Mouse (Mus musculus): ENCODE data around the gene Mmgt2. TPM values are rescaled to one million over a fixed set of nuclear protein-coding genes. Genes with fewer than 3 reads are reported as not detected.

Gene Mmgt2
- polyA plus RNA-seq, 1 experiment from 2014 or later = 42.7 TPM

GRCm38 (mm10) chr11:62691592-62691991 is 43.1 kb downstream of the Mmgt2 start:
- Histone ChIP-seq H3K36me3 (ENCODE audit: insufficient read depth) (no peaks in the 10 kb centered on the region), H3K4me3 (ENCODE audit: low read depth, low read length) (no peak overlapping the region), H3K4me1 (ENCODE audit: insufficient read depth) (no peaks in the 10 kb centered on the region), H3K9ac (no peak overlapping the region), H3K27ac (ENCODE audit: low read depth) (no peak overlapping the region), H3K27me3 (ENCODE audit: insufficient read depth, low read length) (no peaks in the 10 kb centered on the region), H3K9me3 (ENCODE audit: low read depth, low read length) (no peaks in the 10 kb centered on the region), H3K4me2 (no peak overlapping the region)
- no peak for TF ChIP-seq CTCF (IDR thresholded peaks at IDR 0.05; ENCODE audit: low read depth)
- WGBS = 86% methylated on average over 3 of the region's 3 CpGs
- ATAC-seq (ENCODE audit: insufficient read depth) = no peak
- DNase-seq = no peak

GRCm38 (mm10) chr11:62693299-62694184 is 45.1 kb downstream of the Mmgt2 start:
- WGBS = 19% methylated on average over 9 of the region's 11 CpGs
- ATAC-seq (ENCODE audit: insufficient read depth) = peak; percentile 80
- H3K27me3 ChIP-seq (ENCODE audit: insufficient read depth, low read length) = no peaks in the 10 kb centered on the region

DNA sequence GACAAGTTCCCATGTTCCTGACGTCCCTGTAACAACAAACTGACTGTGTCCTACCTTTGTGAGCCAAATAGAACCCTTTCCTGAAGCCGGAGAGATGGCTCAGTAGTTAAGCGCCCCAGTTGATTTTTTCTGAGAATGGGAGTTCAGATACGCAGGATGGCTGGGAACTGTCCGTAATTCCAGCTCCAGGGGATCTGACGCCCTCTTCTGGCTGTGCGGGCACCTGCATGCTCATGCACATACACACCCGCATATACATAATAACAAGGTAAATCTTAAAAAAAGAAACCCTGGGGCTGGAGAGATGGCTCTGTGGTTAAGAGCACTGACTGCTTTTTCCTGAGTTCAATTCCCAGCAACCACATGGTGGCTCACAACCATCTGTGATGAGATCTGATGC is 46.7 kb downstream of the Mmgt2 start:
- H3K4me3 ChIP-seq (ENCODE audit: low read depth, low read length) = no peak overlapping the region
- TF ChIP-seq CTCF (IDR thresholded peaks at IDR 0.05; ENCODE audit: low read depth) = no peak
- no peaks in the 10 kb centered on the region for H3K4me1 ChIP-seq (ENCODE audit: insufficient read depth)
- H3K27me3 ChIP-seq (ENCODE audit: insufficient read depth, low read length) = no peaks in the 10 kb centered on the region
- no peak overlapping the region for H3K27ac ChIP-seq (ENCODE audit: low read depth)
- H3K36me3 ChIP-seq (ENCODE audit: insufficient read depth) = no peaks in the 10 kb centered on the region
- H3K9me3 ChIP-seq (ENCODE audit: low read depth, low read length) = no peaks in the 10 kb centered on the region
- H3K9ac ChIP-seq = no peak overlapping the region
- H3K4me2 ChIP-seq = no peak overlapping the region
- 87% methylated on average over 8 of the region's 8 CpGs for WGBS
- DNase-seq = no peak
- ATAC-seq (ENCODE audit: insufficient read depth) = no peak

More at GRCm38 (mm10) chr11:62693299-62694184, 45.1 kb downstream of the Mmgt2 start:
- Histone ChIP-seq H3K4me2 (no peak overlapping the region), H3K4me1 (ENCODE audit: insufficient read depth) (no peaks in the 10 kb centered on the region), H3K27ac (ENCODE audit: low read depth) (no peak overlapping the region), H3K36me3 (ENCODE audit: insufficient read depth) (no peaks in the 10 kb centered on the region), H3K9ac (no peak overlapping the region), H3K9me3 (ENCODE audit: low read depth, low read length) (no peaks in the 10 kb centered on the region), H3K4me3 (ENCODE audit: low read depth, low read length) (no peak overlapping the region)
- TF ChIP-seq CTCF (IDR thresholded peaks at IDR 0.05; ENCODE audit: low read depth) = peak; percentile 78
- DNase-seq = peak; percentile 95

GRCm38 (mm10) chr11:62699749-62700148 is 51.3 kb downstream of the Mmgt2 start:
- Histone ChIP-seq H3K9me3 (ENCODE audit: low read depth, low read length) (no peaks in the 10 kb centered on the region), H3K27me3 (ENCODE audit: insufficient read depth, low read length) (no peaks in the 10 kb centered on the region), H3K4me1 (ENCODE audit: insufficient read depth) (no peaks in the 10 kb centered on the region), H3K9ac (no peak overlapping the region), H3K4me2 (no peak overlapping the region), H3K4me3 (ENCODE audit: low read depth, low read length) (no peak overlapping the region), H3K36me3 (ENCODE audit: insufficient read depth) (no peaks in the 10 kb centered on the region), H3K27ac (ENCODE audit: low read depth) (no peak overlapping the region)
- 65% methylated on average over 4 of the region's 4 CpGs for WGBS
- peak; percentile 20 for DNase-seq
- TF ChIP-seq CTCF (IDR thresholded peaks at IDR 0.05; ENCODE audit: low read depth) = peak; percentile 28
- ATAC-seq (ENCODE audit: insufficient read depth) = no peak

- Histone ChIP-seq H3K4me1 (ENCODE audit: insufficient read depth) (no peaks in the 10 kb centered on the region), H3K9ac (no peak overlapping the region), H3K4me2 (no peak overlapping the region), H3K27ac (ENCODE audit: low read depth) (no peak overlapping the region), H3K9me3 (ENCODE audit: low read depth, low read length) (no peaks in the 10 kb centered on the region), H3K27me3 (ENCODE audit: insufficient read depth, low read length) (no peaks in the 10 kb centered on the region), H3K4me3 (ENCODE audit: low read depth, low read length) (no peak overlapping the region), H3K36me3 (ENCODE audit: insufficient read depth) (no peaks in the 10 kb centered on the region)
- DNase-seq (peak; percentile 5), ATAC-seq (ENCODE audit: insufficient read depth) (no peak)
- TF ChIP-seq CTCF (IDR thresholded peaks at IDR 0.05; ENCODE audit: low read depth) = no peak
- WGBS = 65% methylated on average over 1 of the region's 1 CpGs
These were observed 52.8 kb downstream of the Mmgt2 start for GRCm38 (mm10) chr11:62701218-62701617.

GRCm38 (mm10) chr11:62706141-62706540 is 57.7 kb downstream of the Mmgt2 start:
- 73% methylated on average over 2 of the region's 2 CpGs for WGBS
- no peak for DNase-seq
- no peak overlapping the region for H3K4me2 ChIP-seq

DNA sequence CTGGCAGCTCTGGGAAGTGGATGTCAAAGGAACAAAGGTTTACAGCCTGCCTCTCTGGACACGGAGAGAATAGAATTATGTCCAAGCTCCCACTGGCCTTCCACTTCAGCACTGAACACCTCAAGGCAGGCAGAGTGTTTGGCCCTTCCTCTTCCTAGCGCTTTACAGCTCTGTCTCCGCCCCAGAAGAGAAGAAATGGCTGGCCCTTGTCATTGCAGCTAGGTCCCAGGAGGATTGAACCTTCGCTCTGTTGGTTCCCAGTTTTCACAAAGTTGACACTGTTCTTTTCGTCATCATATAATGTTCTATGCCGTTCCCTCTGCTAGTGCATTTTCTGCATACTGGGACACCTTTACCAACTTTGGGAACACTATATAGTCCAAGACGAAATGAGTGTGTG is 59.8 kb downstream of the Mmgt2 start:
- H3K9me3 ChIP-seq (ENCODE audit: low read depth, low read length) = no peaks in the 10 kb centered on the region
- WGBS = 76% methylated on average over 7 of the region's 7 CpGs
- H3K27ac ChIP-seq (ENCODE audit: low read depth) = no peak overlapping the region
- ATAC-seq (ENCODE audit: insufficient read depth) (no peak), DNase-seq (no peak)
- TF ChIP-seq CTCF (IDR thresholded peaks at IDR 0.05; ENCODE audit: low read depth) = no peak
- H3K4me2 ChIP-seq = no peak overlapping the region
- H3K27me3 ChIP-seq (ENCODE audit: insufficient read depth, low read length) = no peaks in the 10 kb centered on the region
- H3K9ac ChIP-seq = no peak overlapping the region
- peaks cover 7% of the 10 kb centered on the region; the same call in 1 of the 2 replicates for H3K36me3 ChIP-seq (ENCODE audit: insufficient read depth)
- no peaks in the 10 kb centered on the region for H3K4me1 ChIP-seq (ENCODE audit: insufficient read depth)
- H3K4me3 ChIP-seq (ENCODE audit: low read depth, low read length) = no peak overlapping the region

More at GRCm38 (mm10) chr11:62706141-62706540, 57.7 kb downstream of the Mmgt2 start:
- Histone ChIP-seq H3K4me1 (ENCODE audit: insufficient read depth) (no peaks in the 10 kb centered on the region), H3K27ac (ENCODE audit: low read depth) (no peak overlapping the region), H3K9me3 (ENCODE audit: low read depth, low read length) (no peaks in the 10 kb centered on the region), H3K4me3 (ENCODE audit: low read depth, low read length) (no peak overlapping the region), H3K36me3 (ENCODE audit: insufficient read depth) (no peaks in the 10 kb centered on the region), H3K9ac (no peak overlapping the region), H3K27me3 (ENCODE audit: insufficient read depth, low read length) (no peaks in the 10 kb centered on the region)
- TF ChIP-seq CTCF (IDR thresholded peaks at IDR 0.05; ENCODE audit: low read depth) = no peak
- no peak for ATAC-seq (ENCODE audit: insufficient read depth)
